In the genomic region with DNA sequence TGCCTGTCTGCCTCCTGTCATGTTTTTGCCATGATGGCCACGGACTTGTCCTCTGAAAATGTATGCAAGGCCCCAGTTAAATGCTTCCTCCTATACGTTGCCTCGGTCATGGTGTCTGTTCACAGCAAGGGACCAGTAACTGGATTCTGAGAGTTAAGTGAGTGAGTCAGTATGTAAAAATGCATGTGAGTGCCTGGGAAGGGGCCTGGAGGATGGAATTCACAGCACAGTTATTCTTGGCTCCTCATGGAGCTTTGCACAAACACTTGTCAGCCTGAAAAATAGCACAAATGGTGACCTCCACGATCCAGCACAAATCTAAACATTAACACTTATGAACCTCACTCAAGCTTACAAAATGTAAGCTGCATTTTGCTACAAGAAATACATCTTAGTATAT, we compare ENCODE assay signal across 10 mouse cellular contexts. TPM values are rescaled to one million over a fixed set of nuclear protein-coding genes. Genes with fewer than 3 reads are reported as not detected.
DNase-seq lines count a peak whose midpoint lies in the region; ATAC-seq lines count a peak whose summit lies in the region.
"Had no signal": no experiment of that assay in that cellular context is flagged by ENCODE, and none has a peak within 500 bp of the region (broad histone marks: within the 10 kb centered on the region; RNA-seq: fewer than 3 reads in every experiment).

No protein-coding gene starts in this region.

- no peaks in the 10 kb centered on the region for H3K36me3 ChIP-seq in kidney, embryonic 14.5 days (ENCODE audit: control insufficient read depth, insufficient read depth, low read length)
- H3K36me3 ChIP-seq in limb, embryonic 15.5 days = no peaks in the 10 kb centered on the region
- H3K36me3 ChIP-seq in forebrain, embryonic 14.5 days (ENCODE audit: control insufficient read depth, insufficient read depth, low read length) = no peaks in the 10 kb centered on the region

- DNase-seq in kidney, adult 8-10 months = no peak
- DNase-seq in A20 (ENCODE audit: low read depth, low spot score) (peak; percentile 17), adipocyte (ENCODE audit: low spot score) (peak; percentile 43)
- DNase-seq in forebrain, embryonic 14.5 days (ENCODE audit: low spot score) = no peak
- DNase-seq: cerebellum, adult 11-12 months; thymus, postnatal 25 days had no signal

- no peak overlapping the region for H3K4me2 ChIP-seq in kidney, embryonic 14.5 days (replicated peaks; ENCODE audit: low read depth, low read length)
- H3K4me2 ChIP-seq in limb, embryonic 15.5 days = no peak overlapping the region
- H3K4me2 ChIP-seq in forebrain, embryonic 14.5 days (ENCODE audit: low read length) = no peak overlapping the region

- H3K9ac ChIP-seq in kidney, embryonic 14.5 days (ENCODE audit: low read depth, low read length) = no peak overlapping the region
- no peak overlapping the region for H3K9ac ChIP-seq in limb, embryonic 15.5 days
- H3K9ac ChIP-seq in forebrain, embryonic 14.5 days (ENCODE audit: low read length) = no peak overlapping the region
- H3K9ac ChIP-seq: liver, embryonic 14.5 days had no signal

- no peak overlapping the region for H3K4me3 ChIP-seq in kidney, embryonic 14.5 days (ENCODE audit: low read length)
- H3K4me3 ChIP-seq in limb, embryonic 15.5 days = no peak overlapping the region
- no peak overlapping the region for H3K4me3 ChIP-seq in forebrain, embryonic 14.5 days (ENCODE audit: low read depth, low read length)

- no peaks in the 10 kb centered on the region for H3K4me1 ChIP-seq in kidney, embryonic 14.5 days (ENCODE audit: control insufficient read depth, insufficient read depth, low read length)
- H3K4me1 ChIP-seq in limb, embryonic 15.5 days = no peaks in the 10 kb centered on the region
- H3K4me1 ChIP-seq in forebrain, embryonic 14.5 days (ENCODE audit: control insufficient read depth, insufficient read depth, low read length) = no peaks in the 10 kb centered on the region

- H3K27me3 ChIP-seq in kidney, embryonic 14.5 days (ENCODE audit: control insufficient read depth, insufficient read depth, low read length) = no peaks in the 10 kb centered on the region
- no peaks in the 10 kb centered on the region for H3K27me3 ChIP-seq in limb, embryonic 15.5 days
- H3K27me3 ChIP-seq in forebrain, embryonic 14.5 days (replicated peaks; ENCODE audit: control insufficient read depth, insufficient read depth, low read length) = no peaks in the 10 kb centered on the region

- H3K27ac ChIP-seq in kidney, embryonic 14.5 days (ENCODE audit: low read depth, low read length) = no peak overlapping the region
- no peak overlapping the region for H3K27ac ChIP-seq in limb, embryonic 15.5 days
- H3K27ac ChIP-seq in forebrain, embryonic 14.5 days (ENCODE audit: low read depth, low read length) = no peak overlapping the region
- H3K27ac ChIP-seq: liver, embryonic 14.5 days had no signal

- WGBS in kidney, embryonic 14.5 days = 65% methylated on average over 4 of the region's 4 CpGs
- WGBS in limb, embryonic 15.5 days = 52% methylated on average over 4 of the region's 4 CpGs
- WGBS in forebrain, embryonic 14.5 days = 86% methylated on average over 4 of the region's 4 CpGs

- ATAC-seq in kidney, embryonic 14.5 days (ENCODE audit: low FRiP score, low TSS enrichment) = peak; percentile 66
- peak; percentile 52; the same call in 1 of the 2 replicates for ATAC-seq in limb, embryonic 15.5 days (ENCODE audit: insufficient number of reproducible peaks, low FRiP score, low TSS enrichment, low read depth)
- no peak for ATAC-seq in megakaryocyte-erythroid progenitor cell, adult 5-6 weeks (replicated peaks; ENCODE audit: low FRiP score, low TSS enrichment, poor library complexity, severe bottlenecking)
- no peak for ATAC-seq in forebrain, embryonic 14.5 days

- no peaks in the 10 kb centered on the region for H3K9me3 ChIP-seq in kidney, embryonic 14.5 days (ENCODE audit: control insufficient read depth, low read length)
- no peaks in the 10 kb centered on the region for H3K9me3 ChIP-seq in limb, embryonic 15.5 days
- H3K9me3 ChIP-seq in forebrain, embryonic 14.5 days (replicated peaks; ENCODE audit: control insufficient read depth, low read length) = no peaks in the 10 kb centered on the region

RNA-seq across cellular contexts. Expression of gene Dph5, which starts 20.5 kb away (rescaled TPM):
- polyA plus RNA-seq in kidney, embryonic 14.5 days (2014; fragmentation: Nextera tagmentation; extraction: Ambion mirVana) = 27.7 and 33.7 TPM in 2 replicates
- 26.3 and 26.5 TPM in 2 replicates for polyA plus RNA-seq in limb, embryonic 15.5 days (2015; fragmentation: Nextera tagmentation; extraction: Ambion mirVana)
- total RNA-seq in megakaryocyte-erythroid progenitor cell, adult 5-6 weeks (2014; fragmentation: Nextera tagmentation) = 65.6 and 66.4 TPM in 2 replicates
- 85.9 and 94.3 TPM in 2 replicates for total RNA-seq in megakaryocyte-erythroid progenitor cell, adult 5-6 weeks (2017)
- polyA plus RNA-seq in forebrain, embryonic 14.5 days (2014; fragmentation: Nextera tagmentation; extraction: Ambion mirVana) = 24.6 and 27.4 TPM in 2 replicates

Comparison
In these comparisons a context has a peak if more than half of its experiments do, and no peak if none do; other contexts are left out.
1. ATAC-seq: peak in kidney, embryonic 14.5 days (single experiment) and limb, embryonic 15.5 days (single experiment); none in megakaryocyte-erythroid progenitor cell, adult 5-6 weeks (single experiment) and forebrain, embryonic 14.5 days (single experiment).
2. DNase-seq: peak in A20 (single experiment) and adipocyte (single experiment); none in kidney, adult 8-10 months (0 of 2) and forebrain, embryonic 14.5 days (single experiment).